Mouse (Mus musculus) heart, embryonic 13.5 days (tissue): ENCODE results near the gene Pla2g15. TPM values are rescaled to one million over a fixed set of nuclear protein-coding genes. Genes with fewer than 3 reads are reported as not detected.
"Not testable (repeated sequence)": the region's sequence is repeated elsewhere in the genome, so short reads cannot be mapped to it uniquely, and the experiment has no call there.

Experiments
- ATAC-seq: fragments of 200-750 bp; cut with Nextera tagmentation; 2 replicates; pipeline ENCODE4 v1.8.0; 2017; ENCODE audit warnings: moderate TSS enrichment; ENCODE audit not compliant: insufficient number of reproducible peaks, low FRiP score, low TSS enrichment; ENCODE audit errors: extremely low read depth
- H3K27ac ChIP-seq: fragments of 300-500 bp; sonication (generic); replicated peaks from 2 replicates; pipeline ENCODE4 v1.5.1; 2015; ENCODE audit warnings: moderate library complexity, mild to moderate bottlenecking, inconsistent platforms
- H3K27me3 ChIP-seq: fragments of 300-500 bp; sonication (generic); replicated peaks from 2 replicates; pipeline ENCODE4 v1.6.1; 2015; ENCODE audit warnings: mild to moderate bottlenecking, inconsistent platforms
- H3K36me3 ChIP-seq: fragments of 300-500 bp; sonication (generic); 2 replicates; pipeline ENCODE4 v1.6.1; 2015; ENCODE audit warnings: mild to moderate bottlenecking, inconsistent platforms
- H3K4me1 ChIP-seq: fragments of 300-500 bp; sonication (generic); 2 replicates; pipeline ENCODE4 v1.6.1; 2015; ENCODE audit warnings: inconsistent platforms
- H3K4me2 ChIP-seq: fragments of 300-500 bp; sonication (generic); 2 replicates; pipeline ENCODE4 v1.6.1; 2015; ENCODE audit warnings: inconsistent platforms, mild to moderate bottlenecking, moderate library complexity
- H3K4me3 ChIP-seq: fragments of 300-500 bp; sonication (generic); 2 replicates; pipeline ENCODE4 v1.5.1; 2015; ENCODE audit warnings: moderate library complexity, mild to moderate bottlenecking, inconsistent platforms
- H3K9ac ChIP-seq: fragments of 300-500 bp; sonication (generic); 2 replicates; pipeline ENCODE4 v1.6.1; 2015; ENCODE audit warnings: inconsistent platforms, mild to moderate bottlenecking, moderate library complexity
- H3K9me3 ChIP-seq: fragments of 300-500 bp; sonication (generic); 2 replicates; pipeline ENCODE4 v1.6.1; 2016; ENCODE audit warnings: inconsistent platforms
- WGBS: fragments of 180-500 bp; shearing (Covaris S2); methylation state at CpG from one replicate; pipeline ENCODE4 v1.1.7; 2015; ENCODE audit warnings: mixed read lengths; 5-methylcytosine and 5-hydroxymethylcytosine counted together
- polyA plus RNA-seq: library from polyadenylated mRNA; unstranded; fragments of >200 nt; fragmentation: Nextera tagmentation; extraction: Ambion mirVana; gene quantifications from 2 replicates; pipeline ENCODE4 v1.2.1, GENCODE M21; 2015

Pla2g15 gene
- polyA plus RNA-seq, 1 experiment from 2014 or later, result 8.4 TPM

DNA sequence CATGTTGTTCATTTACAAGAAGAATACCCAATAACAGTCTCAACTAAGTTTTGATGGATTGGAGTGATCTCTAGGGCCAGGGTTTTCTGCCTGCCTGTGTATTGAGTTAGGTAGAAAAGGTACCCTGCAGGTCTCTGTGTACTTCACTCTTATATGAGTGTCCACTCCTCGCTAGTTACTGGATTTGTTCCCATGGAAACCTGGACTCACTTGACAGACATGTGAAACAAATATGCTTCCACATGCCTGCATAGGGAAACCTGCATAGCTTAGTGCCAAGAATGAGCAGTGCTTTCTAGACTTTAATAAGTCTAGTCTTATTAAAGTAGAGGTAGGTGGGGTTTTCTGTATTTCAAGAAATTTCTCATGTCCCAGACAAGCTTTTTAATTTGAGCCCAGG, 26.7 kb downstream of the Pla2g15 start:
- Histone ChIP-seq H3K27ac (no peak overlapping the region), H3K4me1 (peaks cover 14% of the 10 kb centered on the region), H3K9ac (no peak overlapping the region), H3K9me3 (no peaks in the 10 kb centered on the region), H3K36me3 (peaks cover 11% of the 10 kb centered on the region), H3K4me3 (no peak overlapping the region), H3K27me3 (no peaks in the 10 kb centered on the region), H3K4me2 (no peak overlapping the region)
- 25% methylated on average over 1 of the region's 1 CpGs for WGBS
- ATAC-seq, result no peak

DNA sequence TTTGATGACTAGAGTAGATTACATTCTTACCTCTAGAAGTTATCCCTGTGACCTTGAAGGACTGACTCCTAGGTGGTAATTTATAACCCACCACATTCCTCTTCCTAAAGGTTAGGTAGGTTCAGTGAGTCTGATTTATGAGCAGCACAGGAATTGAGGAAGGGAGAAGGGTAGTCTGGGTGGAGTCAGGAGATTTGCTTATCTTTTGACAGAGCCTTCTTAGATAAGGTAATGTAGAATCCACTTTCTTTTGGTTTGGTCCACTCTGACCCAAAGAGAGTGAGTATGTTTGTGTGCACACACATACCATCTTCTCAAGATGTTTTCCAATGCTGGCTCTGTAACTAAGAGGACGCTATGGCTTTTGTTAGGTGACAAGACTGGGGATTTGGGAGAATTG, 27.4 kb downstream of the Pla2g15 start:
- H3K36me3 ChIP-seq, result peaks cover 17% of the 10 kb centered on the region
- H3K4me1 ChIP-seq, result peaks cover 14% of the 10 kb centered on the region
- H3K27me3 ChIP-seq, result no peaks in the 10 kb centered on the region
- H3K4me3 ChIP-seq, result no peak overlapping the region
- H3K9me3 ChIP-seq, result no peaks in the 10 kb centered on the region
- H3K27ac ChIP-seq, result no peak overlapping the region
- no peak for ATAC-seq
- H3K9ac ChIP-seq, result 0 out of 2 replicates have a peak overlapping the region, but pooled peaks have one; percentile 10
- no peak overlapping the region for H3K4me2 ChIP-seq
- 62% methylated on average over 1 of the region's 1 CpGs for WGBS

DNA sequence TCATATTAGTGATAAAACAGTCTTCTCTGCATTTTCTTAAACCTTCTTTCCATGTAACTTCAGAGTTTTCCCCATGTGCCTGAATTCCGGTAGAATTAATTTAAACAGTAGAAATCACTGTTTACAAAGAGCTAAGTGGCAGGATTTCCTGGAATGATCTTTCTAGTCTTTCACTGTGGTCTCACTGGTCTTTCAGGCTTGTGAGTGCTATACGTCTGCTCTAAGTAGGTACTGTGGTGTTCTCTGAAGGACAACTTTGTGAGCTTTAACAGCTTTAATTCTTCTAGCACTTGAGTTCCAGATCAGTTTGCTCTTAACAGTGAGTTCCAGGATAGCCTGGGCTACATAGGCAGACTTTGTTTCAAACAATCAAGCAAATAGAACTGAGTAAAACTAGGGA, 28.2 kb downstream of the Pla2g15 start:
- no peaks in the 10 kb centered on the region for H3K27me3 ChIP-seq
- H3K4me3 ChIP-seq, result no peak overlapping the region
- H3K9me3 ChIP-seq, result no peaks in the 10 kb centered on the region
- WGBS, result 63% methylated on average over 2 of the region's 2 CpGs
- no peak for ATAC-seq
- no peak overlapping the region for H3K27ac ChIP-seq
- peaks cover 14% of the 10 kb centered on the region for H3K4me1 ChIP-seq
- no peak overlapping the region for H3K9ac ChIP-seq
- H3K36me3 ChIP-seq, result peaks cover 18% of the 10 kb centered on the region
- H3K4me2 ChIP-seq, result no peak overlapping the region

DNA sequence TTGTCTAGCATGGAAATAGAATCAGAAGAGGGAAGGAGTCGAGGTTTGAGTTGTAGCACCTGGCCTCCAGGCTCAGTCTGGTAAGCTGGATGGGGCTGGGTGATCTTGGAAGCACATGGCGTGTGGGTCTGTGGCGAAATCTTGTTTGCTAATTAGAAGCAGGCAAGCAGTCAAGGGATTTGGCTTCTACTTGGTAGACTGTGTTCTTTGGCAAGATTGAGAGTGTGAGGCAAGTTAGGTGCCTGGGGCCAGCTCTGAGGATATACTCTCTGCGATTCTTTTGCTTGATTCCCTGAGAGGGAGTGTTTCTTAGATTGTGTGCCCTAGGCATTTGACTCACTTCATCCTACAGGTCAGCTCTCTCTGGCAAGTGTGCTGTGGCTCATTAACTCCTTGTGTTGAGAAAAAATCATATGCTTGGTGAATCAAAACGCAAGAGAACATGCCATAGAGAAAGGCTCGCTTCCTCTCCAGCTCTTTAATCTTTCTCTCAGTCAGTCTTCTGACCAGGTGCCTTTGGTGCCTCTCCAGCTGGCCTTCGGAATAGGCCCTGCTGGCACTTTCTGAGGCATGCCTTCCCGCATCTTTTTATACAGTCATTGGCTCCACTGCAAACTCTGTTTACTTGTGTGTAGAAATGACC, 35.5 kb downstream of the Pla2g15 start:
- WGBS, result 82% methylated on average over 8 of the region's 8 CpGs
- no peaks in the 10 kb centered on the region for H3K4me1 ChIP-seq
- ATAC-seq, result no peak
- H3K4me2 ChIP-seq, result no peak overlapping the region
- no peaks in the 10 kb centered on the region for H3K27me3 ChIP-seq
- no peak overlapping the region for H3K9ac ChIP-seq
- H3K4me3 ChIP-seq, result no peak overlapping the region
- no peaks in the 10 kb centered on the region for H3K9me3 ChIP-seq
- peaks cover 62% of the 10 kb centered on the region for H3K36me3 ChIP-seq
- H3K27ac ChIP-seq, result no peak overlapping the region

DNA sequence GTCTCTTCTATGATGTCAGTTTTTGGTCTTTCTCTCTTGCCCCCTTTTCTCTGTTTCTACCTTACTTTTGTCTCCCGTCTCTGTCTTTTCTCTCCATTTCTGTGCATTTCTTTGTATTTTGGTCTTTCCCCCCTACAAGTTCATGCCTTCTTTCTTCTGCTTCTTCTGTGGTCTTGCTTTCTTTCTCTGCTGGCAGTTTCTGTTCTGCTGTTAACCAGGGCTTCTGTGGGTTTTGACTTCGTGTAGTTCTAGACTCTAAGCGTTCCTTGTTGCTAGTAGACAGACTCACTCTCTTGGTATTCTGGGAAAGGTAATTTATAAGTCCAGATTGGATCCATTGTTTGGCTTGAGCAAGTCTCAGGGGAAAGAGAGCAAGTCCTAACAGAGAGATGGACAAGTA, 36.2 kb downstream of the Pla2g15 start:
- 89% methylated on average over 3 of the region's 3 CpGs for WGBS
- no peaks in the 10 kb centered on the region for H3K9me3 ChIP-seq
- H3K4me2 ChIP-seq, result no peak overlapping the region
- peaks cover 68% of the 10 kb centered on the region for H3K36me3 ChIP-seq
- peaks cover 4% of the 10 kb centered on the region for H3K4me1 ChIP-seq
- no peak overlapping the region for H3K9ac ChIP-seq
- no peak overlapping the region for H3K27ac ChIP-seq
- H3K27me3 ChIP-seq, result no peaks in the 10 kb centered on the region
- H3K4me3 ChIP-seq, result no peak overlapping the region
- no peak for ATAC-seq

DNA sequence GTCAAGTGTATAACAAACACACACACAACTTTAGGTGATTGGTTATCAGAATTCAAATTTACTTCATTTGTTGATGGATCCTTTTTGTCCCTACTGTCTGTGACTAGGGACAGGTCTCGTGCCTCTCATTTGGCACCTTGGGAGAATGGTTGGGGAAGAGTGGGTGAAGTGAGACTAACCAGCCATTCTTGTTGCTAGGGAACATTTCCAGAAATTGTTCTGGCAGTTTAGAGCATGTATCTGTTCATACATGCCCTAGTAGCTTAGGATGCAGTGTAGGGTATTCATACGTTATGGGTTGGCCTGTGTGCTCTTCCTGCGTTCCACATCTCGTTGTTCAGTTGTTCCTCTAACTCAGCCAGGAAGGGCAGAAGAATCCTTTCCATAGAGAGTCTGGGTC, 39.0 kb downstream of the Pla2g15 start:
- no peak for ATAC-seq
- Histone ChIP-seq H3K9ac (no peak overlapping the region), H3K9me3 (no peaks in the 10 kb centered on the region), H3K4me1 (peaks cover 8% of the 10 kb centered on the region), H3K36me3 (peaks cover 82% of the 10 kb centered on the region), H3K27me3 (no peaks in the 10 kb centered on the region), H3K4me2 (no peak overlapping the region), H3K27ac (no peak overlapping the region), H3K4me3 (no peak overlapping the region)
- 84% methylated on average over 4 of the region's 4 CpGs for WGBS

DNA sequence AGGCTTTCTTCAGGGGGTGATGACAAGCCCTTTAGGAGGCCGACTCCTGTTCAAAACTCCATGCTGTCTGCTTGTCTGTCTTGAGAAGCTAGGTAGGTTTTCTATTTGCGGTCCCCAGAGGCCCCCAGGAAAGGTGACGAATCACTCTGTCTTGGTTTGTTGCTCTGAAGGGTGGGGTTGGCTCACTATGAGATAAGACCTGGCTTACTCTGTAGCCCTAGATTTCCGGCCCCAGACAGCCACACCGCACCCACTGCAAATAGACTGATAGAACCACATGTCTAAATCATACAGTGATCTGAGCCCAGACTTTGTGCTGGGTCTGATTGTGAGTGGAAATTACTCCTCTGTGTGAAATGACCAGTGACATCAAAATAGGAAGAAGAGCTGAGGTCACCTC, 41.4 kb downstream of the Pla2g15 start:
- no peak for ATAC-seq
- Histone ChIP-seq H3K9me3 (no peaks in the 10 kb centered on the region), H3K27me3 (no peaks in the 10 kb centered on the region), H3K27ac (no peak overlapping the region), H3K4me2 (no peak overlapping the region), H3K4me3 (no peak overlapping the region), H3K4me1 (peaks cover 8% of the 10 kb centered on the region), H3K9ac (no peak overlapping the region), H3K36me3 (peaks cover 87% of the 10 kb centered on the region)
- 40% methylated on average over 5 of the region's 5 CpGs for WGBS

DNA sequence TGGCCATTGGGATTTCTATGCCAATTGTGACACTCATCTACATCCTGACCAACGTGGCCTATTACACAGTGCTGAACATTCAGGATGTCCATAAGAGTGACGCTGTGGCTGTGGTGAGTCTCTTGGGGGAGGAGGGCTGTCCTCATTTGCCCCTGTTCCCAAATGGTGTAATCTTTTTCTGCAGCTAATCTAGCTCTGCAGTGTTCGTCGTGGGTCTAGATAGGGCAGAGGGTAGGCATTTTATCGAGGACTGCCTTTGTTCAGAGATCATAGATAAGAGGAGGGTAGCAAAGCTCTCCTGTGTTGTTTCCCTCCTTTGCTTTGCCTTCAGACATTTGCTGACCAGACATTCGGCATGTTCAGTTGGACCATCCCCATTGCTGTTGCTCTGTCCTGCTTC, 43.0 kb downstream of the Pla2g15 start:
- peaks cover 8% of the 10 kb centered on the region for H3K4me1 ChIP-seq
- no peak overlapping the region for H3K4me2 ChIP-seq
- peaks cover 86% of the 10 kb centered on the region for H3K36me3 ChIP-seq
- no peak overlapping the region for H3K4me3 ChIP-seq
- ATAC-seq, result no peak
- H3K9me3 ChIP-seq, result no peaks in the 10 kb centered on the region
- no peak overlapping the region for H3K9ac ChIP-seq
- H3K27me3 ChIP-seq, result no peaks in the 10 kb centered on the region
- H3K27ac ChIP-seq, result no peak overlapping the region
- 48% methylated on average over 6 of the region's 6 CpGs for WGBS

DNA sequence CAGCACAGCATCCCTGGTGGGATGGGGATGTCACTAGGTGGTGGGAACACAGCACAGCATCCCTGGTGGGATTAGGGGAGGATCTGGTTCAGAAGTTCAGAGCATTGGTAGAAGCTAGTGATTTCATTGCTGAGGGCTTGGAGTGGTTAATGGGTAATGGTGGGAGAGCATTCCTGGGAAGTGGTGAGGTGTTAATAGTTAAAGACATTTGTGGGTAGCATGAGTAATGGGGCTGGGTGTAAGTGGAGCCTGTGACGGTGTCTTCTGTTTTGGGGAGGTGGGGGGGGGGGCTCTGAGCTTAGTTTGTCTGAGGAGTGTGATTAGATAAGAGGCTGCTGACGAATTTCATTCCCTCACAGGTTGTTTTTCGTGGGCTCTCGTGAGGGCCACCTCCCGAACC, 43.9 kb downstream of the Pla2g15 start:
- H3K27me3 ChIP-seq, result no peaks in the 10 kb centered on the region
- H3K9ac ChIP-seq, result 0 out of 2 replicates have a peak overlapping the region, but pooled peaks have one; percentile 44
- peaks cover 14% of the 10 kb centered on the region for H3K4me1 ChIP-seq
- no peaks in the 10 kb centered on the region for H3K9me3 ChIP-seq
- H3K36me3 ChIP-seq, result peaks cover 86% of the 10 kb centered on the region
- H3K4me2 ChIP-seq, result no peak overlapping the region
- no peak overlapping the region for H3K27ac ChIP-seq
- ATAC-seq, result no peak
- 48% methylated on average over 5 of the region's 5 CpGs for WGBS
- H3K4me3 ChIP-seq, result no peak overlapping the region

DNA sequence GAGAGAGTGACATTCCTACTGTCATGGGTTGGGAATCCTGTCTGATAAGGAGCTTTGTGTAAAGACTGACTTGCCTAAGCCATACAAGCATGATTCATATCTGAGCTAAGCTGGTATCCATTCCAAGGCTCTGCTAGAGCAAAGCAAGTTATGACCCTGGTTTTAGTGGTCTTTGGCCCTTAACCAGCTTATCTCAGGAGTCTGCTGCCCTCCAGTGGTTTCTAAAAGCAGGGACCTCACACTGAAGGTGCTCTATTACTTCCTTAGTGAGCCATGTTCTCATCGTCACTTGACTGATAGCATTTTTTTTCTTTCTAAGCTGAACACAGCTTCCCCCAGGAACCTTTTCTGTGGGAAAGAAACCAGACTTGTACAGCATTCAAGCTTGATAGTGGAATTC, 48.5 kb downstream of the Pla2g15 start:
- Histone ChIP-seq H3K36me3 (peaks cover 95% of the 10 kb centered on the region), H3K4me1 (peaks cover 5% of the 10 kb centered on the region; the same call in 1 of the 2 replicates)
- ATAC-seq, result no peak

DNA sequence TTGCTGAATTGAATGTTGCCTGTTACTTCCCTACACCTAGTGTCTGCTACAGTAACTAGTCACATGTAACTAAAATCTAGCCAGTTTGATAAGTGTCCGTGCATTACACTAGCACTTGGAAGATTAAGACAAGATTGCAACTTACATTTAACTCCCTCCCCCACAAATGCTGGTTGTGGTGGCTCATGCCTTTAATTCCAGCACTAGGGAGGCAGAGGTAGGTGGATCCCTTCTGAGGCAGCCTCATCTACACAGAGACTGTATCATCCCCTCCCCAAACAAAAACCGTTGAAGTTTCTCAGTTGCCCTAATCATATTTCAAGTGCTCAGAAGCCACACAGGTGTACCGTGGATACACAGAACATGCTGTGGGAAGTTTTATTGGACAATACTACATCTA, 49.4 kb downstream of the Pla2g15 start:
- H3K27ac ChIP-seq, H3K27me3 ChIP-seq, ATAC-seq, H3K4me3 ChIP-seq, H3K4me1 ChIP-seq, H3K4me2 ChIP-seq, H3K9me3 ChIP-seq, H3K9ac ChIP-seq: not testable (repeated sequence)
- H3K36me3 ChIP-seq, result peaks cover 95% of the 10 kb centered on the region
- WGBS, result 79% methylated on average over 3 of the region's 3 CpGs

More for the DNA sequence above, 48.5 kb downstream of the Pla2g15 start:
- 0% methylated on average over 1 of the region's 1 CpGs for WGBS
- no peak overlapping the region for H3K27ac ChIP-seq
- no peak overlapping the region for H3K4me3 ChIP-seq
- no peak overlapping the region for H3K4me2 ChIP-seq
- H3K9me3 ChIP-seq, result no peaks in the 10 kb centered on the region
- no peak overlapping the region for H3K9ac ChIP-seq
- H3K27me3 ChIP-seq, result no peaks in the 10 kb centered on the region

DNA sequence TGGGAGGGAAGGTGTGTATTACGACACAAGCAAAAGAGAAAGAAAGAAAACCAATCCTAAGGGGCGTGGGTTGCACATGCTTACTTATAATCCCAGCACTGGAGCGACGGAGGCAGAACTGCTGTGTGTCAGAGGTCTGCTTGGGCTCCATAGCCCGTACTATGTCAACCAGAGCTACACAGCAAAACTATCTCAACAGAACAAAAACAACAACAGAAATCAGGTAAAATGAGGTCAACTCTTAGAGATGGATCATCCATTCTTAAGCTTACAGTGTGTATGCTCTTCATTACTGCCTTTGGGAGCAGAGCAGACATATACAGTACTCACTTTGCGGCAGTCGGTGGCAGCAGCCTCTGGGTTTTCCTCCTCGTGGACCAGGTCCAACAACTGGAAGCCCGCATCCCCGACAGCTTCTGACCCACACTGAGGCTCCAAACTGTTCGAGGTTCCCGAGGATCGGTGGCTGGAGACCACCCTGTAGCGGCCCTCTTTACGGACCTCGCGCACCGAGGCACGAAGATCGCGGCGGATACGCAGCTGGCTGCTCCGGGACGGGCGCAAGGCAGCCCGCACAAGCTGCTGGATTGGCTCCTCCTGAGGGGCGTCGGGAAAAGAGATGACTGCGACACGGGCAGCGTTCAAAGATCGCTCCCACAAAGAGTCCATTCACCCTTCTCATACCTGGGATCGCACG, 60.0 kb downstream of the Pla2g15 start:
- under 1% methylated on average over 35 of the region's 35 CpGs for WGBS
- peak overlapping the region; percentile 96 for H3K4me3 ChIP-seq
- peaks cover 16% of the 10 kb centered on the region for H3K4me1 ChIP-seq
- peaks cover 63% of the 10 kb centered on the region for H3K36me3 ChIP-seq
- peak overlapping the region; percentile 94 for H3K27ac ChIP-seq
- H3K27me3 ChIP-seq, result no peaks in the 10 kb centered on the region
- no peaks in the 10 kb centered on the region for H3K9me3 ChIP-seq
- peak overlapping the region; percentile 91 for H3K4me2 ChIP-seq
- H3K9ac ChIP-seq, result peak overlapping the region; percentile 96
- ATAC-seq, result peak; percentile 16; the same call in 1 of the 2 replicates
